Mouse (Mus musculus) cerebellum, adult 11-12 months (tissue): Measurements from ENCODE around the gene Zbbx.

Experiments used
- DNase-seq: peaks from one replicate; pipeline ENCODE4 v3.0.0; 2022

Gene Zbbx

GRCm38 (mm10) chr3:75164838-75165496, at the start of gene Zbbx:
TSS of gene Zbbx (minus strand) at chr3:75165034.
- peak; percentile 2 for DNase-seq

- peak; percentile 4 for DNase-seq
Observed at GRCm38 (mm10) chr3:75202808-75203503, 38.1 kb upstream of the Zbbx start.

- DNase-seq: no peak
Observed at GRCm38 (mm10) chr3:75182606-75183005, 17.8 kb upstream of the Zbbx start.

GRCm38 (mm10) chr3:75141876-75142275, 23.0 kb downstream of the Zbbx start:
- DNase-seq: no peak

GRCm38 (mm10) chr3:75104867-75105266, 60.0 kb downstream of the Zbbx start:
- peak; percentile 60 for DNase-seq

GRCm38 (mm10) chr3:75085762-75086161, 79.1 kb downstream of the Zbbx start:
- no peak for DNase-seq

- no peak for DNase-seq
Observed at GRCm38 (mm10) chr3:75078906-75079305, 85.9 kb downstream of the Zbbx start.

DNA sequence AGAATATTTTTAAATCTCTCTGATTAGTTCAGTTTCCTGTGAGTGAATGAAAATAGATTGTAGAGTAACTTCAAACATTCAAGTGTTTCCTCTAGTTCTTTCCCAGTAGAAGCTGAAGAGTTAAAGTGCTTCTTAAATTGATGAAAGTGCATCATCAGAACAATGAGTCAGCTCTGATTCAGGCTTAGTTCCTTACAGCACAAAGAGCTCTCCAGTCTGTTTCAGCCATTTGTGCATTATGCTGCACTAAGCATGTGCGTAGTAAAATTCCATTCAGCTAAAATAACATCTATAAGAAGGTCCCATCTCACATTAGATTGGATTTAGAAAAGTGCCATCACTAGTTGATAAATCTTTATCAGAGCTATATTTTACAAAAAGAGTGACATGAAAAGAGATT, 155.1 kb downstream of the Zbbx start:
- no peak for DNase-seq
